Mouse (Mus musculus) hindbrain, postnatal 0 days (tissue): ENCODE data around the gene Mrpl3. TPM values are rescaled to one million over a fixed set of nuclear protein-coding genes. Genes with fewer than 3 reads are reported as not detected.

Experiments used
- ATAC-seq: fragments of 200-750 bp; cut with Nextera tagmentation; 2 replicates; pipeline ENCODE4 v1.8.0; 2017; ENCODE audit warnings: mild to moderate bottlenecking, moderate TSS enrichment, moderate library complexity
- DNase-seq: peaks from one replicate; pipeline ENCODE4 v3.0.0-alpha.2; 2015; ENCODE audit warnings: low spot score
- H3K27ac ChIP-seq: fragments of 300-500 bp; sonication (generic); 2 replicates; pipeline ENCODE4 v1.5.1; 2014; ENCODE audit warnings: mild to moderate bottlenecking
- H3K27me3 ChIP-seq: fragments of 300-500 bp; sonication (generic); 2 replicates; pipeline ENCODE4 v1.6.1; 2014; ENCODE audit warnings: low read length, mixed read lengths; ENCODE audit not compliant: insufficient read depth
- H3K36me3 ChIP-seq: fragments of 300-500 bp; sonication (generic); 2 replicates; pipeline ENCODE4 v1.6.1; 2014; ENCODE audit warnings: low read length, mixed read lengths; ENCODE audit not compliant: insufficient read depth
- H3K4me1 ChIP-seq: fragments of 300-500 bp; sonication (generic); 2 replicates; pipeline ENCODE4 v1.6.1; 2014; ENCODE audit warnings: antibody characterized with exemption, low read length, mixed read lengths; ENCODE audit not compliant: insufficient read depth
- H3K4me2 ChIP-seq: fragments of 300-500 bp; sonication (generic); 2 replicates; pipeline ENCODE4 v1.6.1; 2014; ENCODE audit warnings: low read depth, mild to moderate bottlenecking, low read length, moderate library complexity, mixed read lengths
- H3K4me3 ChIP-seq: fragments of 300-500 bp; sonication (generic); 2 replicates; pipeline ENCODE4 v1.5.1; 2014; ENCODE audit warnings: low read length
- H3K9ac ChIP-seq: fragments of 300-500 bp; sonication (generic); replicated peaks from 2 replicates; pipeline ENCODE4 v1.6.1; 2014; ENCODE audit warnings: mild to moderate bottlenecking, low read length, moderate library complexity, mixed read lengths
- H3K9me3 ChIP-seq: fragments of 300-500 bp; sonication (generic); 2 replicates; pipeline ENCODE4 v1.6.1; 2016; ENCODE audit warnings: low read length, mixed read lengths
- CTCF ChIP-seq: IDR thresholded peaks from 2 replicates; pipeline ENCODE4 v1.5.1; 2016; ENCODE audit warnings: antibody characterized with exemption, control low read depth, low read depth
- WGBS: fragments of 180-500 bp; shearing (Covaris S2); extraction: QIAGEN DNeasy Blood & Tissue Kit; methylation state at CpG from one replicate; pipeline ENCODE4 v1.1.7; 2014; 5-methylcytosine and 5-hydroxymethylcytosine counted together
- polyA plus RNA-seq: library from polyadenylated mRNA; unstranded; fragments of >200 nt; fragmentation: Nextera tagmentation; extraction: Ambion mirVana; gene quantifications from 2 replicates; pipeline ENCODE4 v1.2.1, GENCODE M21; 2015
- total RNA-seq: library from RNA; depleted of rRNA; stranded (reverse); fragments of >200 nt; gene quantifications from 2 replicates; pipeline ENCODE4 v1.2.3, GENCODE M21; 2014; rRNA removed

The Mrpl3 gene
- total RNA-seq, result 57.0 and 67.3 TPM in 2 replicates
- polyA plus RNA-seq, result 95.2 and 96.3 TPM in 2 replicates

GRCm38 (mm10) chr9:105053147-105053557, at the start of gene Mrpl3:
Gene Mrpl3, plus strand, starts transcription at chr9:105053239.
- H3K36me3 ChIP-seq, result peaks cover 25% of the 10 kb centered on the region
- H3K4me1 ChIP-seq, result peaks cover 3% of the 10 kb centered on the region; the same call in 1 of the 2 replicates

GRCm38 (mm10) chr9:105010721-105011120, 42.3 kb upstream of the Mrpl3 start:
- no peak for TF ChIP-seq CTCF
- no peak overlapping the region for H3K9ac ChIP-seq

More at GRCm38 (mm10) chr9:105053147-105053557, at the start of gene Mrpl3:
- DNase-seq (peak; percentile 89), ATAC-seq (peak; percentile 84)
- Histone ChIP-seq H3K9ac (peak within 1 kb of the TSS; percentile 93), H3K27me3 (no peaks in the 10 kb centered on the region), H3K4me3 (peak within 1 kb of the TSS; percentile 96), H3K4me2 (peak within 1 kb of the TSS; percentile 80), H3K27ac (peak within 1 kb of the TSS; percentile 74), H3K9me3 (no peaks in the 10 kb centered on the region)
- TF ChIP-seq CTCF, result no peak
- WGBS, result under 1% methylated on average over 29 of the region's 31 CpGs

GRCm38 (mm10) chr9:105018186-105018585, 34.9 kb upstream of the Mrpl3 start:
- no peak for DNase-seq
- H3K9me3 ChIP-seq, result no peaks in the 10 kb centered on the region
- H3K9ac ChIP-seq, result no peak overlapping the region
- H3K36me3 ChIP-seq, result no peaks in the 10 kb centered on the region
- no peak for TF ChIP-seq CTCF
- H3K4me2 ChIP-seq, result no peak overlapping the region
- ATAC-seq, result no peak
- H3K27me3 ChIP-seq, result no peaks in the 10 kb centered on the region
- WGBS, result 91% methylated on average over 7 of the region's 7 CpGs
- no peaks in the 10 kb centered on the region for H3K4me1 ChIP-seq
- H3K27ac ChIP-seq, result no peak overlapping the region
- no peak overlapping the region for H3K4me3 ChIP-seq

More at GRCm38 (mm10) chr9:105010721-105011120, 42.3 kb upstream of the Mrpl3 start:
- ATAC-seq (no peak), DNase-seq (no peak)
- WGBS, result 18% methylated on average over 2 of the region's 2 CpGs
- Histone ChIP-seq H3K4me3 (no peak overlapping the region), H3K27ac (no peak overlapping the region), H3K4me2 (no peak overlapping the region), H3K9me3 (no peaks in the 10 kb centered on the region), H3K4me1 (no peaks in the 10 kb centered on the region), H3K27me3 (no peaks in the 10 kb centered on the region), H3K36me3 (no peaks in the 10 kb centered on the region)

DNA sequence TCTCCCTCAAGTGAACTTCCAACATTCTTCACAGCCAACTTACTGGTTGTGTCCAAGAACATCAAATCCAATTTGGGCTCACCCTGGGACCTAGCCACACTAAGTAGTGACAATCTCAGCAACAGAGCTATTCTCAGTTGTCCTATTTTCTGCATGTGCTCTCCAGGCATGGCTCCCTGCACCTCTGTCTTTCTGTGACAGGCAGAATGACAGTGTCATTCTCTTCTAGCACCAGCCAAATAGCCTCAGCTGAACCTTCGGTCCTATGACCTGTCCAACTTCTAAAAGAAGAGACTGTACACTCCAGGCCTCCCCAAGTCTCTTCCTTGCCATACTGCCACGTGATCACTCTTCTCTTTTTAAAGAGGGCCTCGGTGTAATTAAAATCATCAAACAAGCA, 24.7 kb upstream of the Mrpl3 start:
- DNase-seq, result no peak
- Histone ChIP-seq H3K9ac (no peak overlapping the region), H3K4me1 (no peaks in the 10 kb centered on the region), H3K9me3 (no peaks in the 10 kb centered on the region), H3K4me2 (no peak overlapping the region), H3K27ac (no peak overlapping the region), H3K4me3 (no peak overlapping the region), H3K36me3 (no peaks in the 10 kb centered on the region), H3K27me3 (no peaks in the 10 kb centered on the region)
- TF ChIP-seq CTCF, result no peak
- WGBS, result 82% methylated on average over 3 of the region's 3 CpGs
- ATAC-seq, result no peak

DNA sequence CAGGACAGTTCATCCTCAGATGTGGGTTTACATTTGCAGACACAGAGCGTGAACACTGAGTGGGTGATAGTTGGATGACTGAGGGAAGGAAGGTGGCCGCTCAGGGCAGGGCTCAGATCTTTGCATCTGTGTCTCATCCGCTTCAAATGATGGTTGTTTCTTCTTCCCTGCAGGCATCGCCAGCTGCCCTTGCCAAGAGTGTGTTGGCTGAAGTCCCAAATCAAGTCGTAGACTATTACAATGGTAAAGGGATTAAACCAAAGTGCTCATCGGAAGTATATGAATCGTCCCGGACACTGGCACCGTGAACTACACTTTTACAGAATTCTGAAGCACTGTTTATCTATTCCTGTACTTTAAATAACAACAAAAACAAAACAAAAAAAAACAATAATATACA, 20.5 kb upstream of the Mrpl3 start:
- no peak overlapping the region for H3K4me3 ChIP-seq
- TF ChIP-seq CTCF, result no peak

GRCm38 (mm10) chr9:105033641-105034040, 19.4 kb upstream of the Mrpl3 start:
- H3K9me3 ChIP-seq, result no peaks in the 10 kb centered on the region
- no peaks in the 10 kb centered on the region for H3K36me3 ChIP-seq
- H3K4me3 ChIP-seq, result no peak overlapping the region
- H3K27me3 ChIP-seq, result no peaks in the 10 kb centered on the region
- H3K9ac ChIP-seq, result no peak overlapping the region
- DNase-seq, result no peak
- ATAC-seq, result no peak
- H3K4me2 ChIP-seq, result no peak overlapping the region
- H3K27ac ChIP-seq, result no peak overlapping the region
- H3K4me1 ChIP-seq, result no peaks in the 10 kb centered on the region
- TF ChIP-seq CTCF, result no peak
- WGBS, result 87% methylated on average over 7 of the region's 7 CpGs

More for the DNA sequence above, 20.5 kb upstream of the Mrpl3 start:
- Histone ChIP-seq H3K27me3 (no peaks in the 10 kb centered on the region), H3K9me3 (no peaks in the 10 kb centered on the region), H3K4me1 (no peaks in the 10 kb centered on the region), H3K27ac (no peak overlapping the region), H3K9ac (no peak overlapping the region), H3K36me3 (no peaks in the 10 kb centered on the region), H3K4me2 (no peak overlapping the region)
- DNase-seq, result peak; percentile 37
- WGBS, result 39% methylated on average over 9 of the region's 9 CpGs
- ATAC-seq, result no peak

DNA sequence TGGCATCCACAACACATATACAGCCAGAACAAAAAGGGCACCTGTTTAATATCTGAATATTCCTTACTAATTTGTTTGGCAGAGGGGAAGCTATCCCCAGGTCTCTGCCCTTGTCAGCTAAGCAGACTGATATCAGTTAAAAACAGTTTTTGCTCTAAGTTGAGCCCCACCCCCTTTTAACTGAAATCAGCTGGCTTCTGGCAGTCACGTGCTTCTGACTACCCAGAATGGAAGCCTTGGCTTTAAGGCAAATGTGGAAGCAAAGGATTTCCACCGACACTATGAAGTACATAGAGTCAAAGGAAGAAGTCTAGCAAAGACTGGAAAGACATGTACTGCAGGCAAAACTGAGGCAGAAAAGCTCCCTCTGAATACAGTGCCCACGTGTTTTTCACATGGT, 15.2 kb upstream of the Mrpl3 start:
- ATAC-seq (no peak), DNase-seq (no peak)
- no peak overlapping the region for H3K4me3 ChIP-seq
- H3K4me2 ChIP-seq, result no peak overlapping the region
- H3K4me1 ChIP-seq, result no peaks in the 10 kb centered on the region
- no peak for TF ChIP-seq CTCF
- H3K9me3 ChIP-seq, result no peaks in the 10 kb centered on the region
- no peak overlapping the region for H3K9ac ChIP-seq
- 76% methylated on average over 3 of the region's 3 CpGs for WGBS
- H3K27ac ChIP-seq, result no peak overlapping the region
- H3K27me3 ChIP-seq, result no peaks in the 10 kb centered on the region
- H3K36me3 ChIP-seq, result no peaks in the 10 kb centered on the region
